Mouse (Mus musculus) cerebellum, adult 18-20 months (tissue): ENCODE results near the gene Alkbh7.

ENCODE experiments used
- DNase-seq, 2 experiments: peaks; one replicate each; pipeline ENCODE4 v3.0.0; 2021

The Alkbh7 gene

DNA sequence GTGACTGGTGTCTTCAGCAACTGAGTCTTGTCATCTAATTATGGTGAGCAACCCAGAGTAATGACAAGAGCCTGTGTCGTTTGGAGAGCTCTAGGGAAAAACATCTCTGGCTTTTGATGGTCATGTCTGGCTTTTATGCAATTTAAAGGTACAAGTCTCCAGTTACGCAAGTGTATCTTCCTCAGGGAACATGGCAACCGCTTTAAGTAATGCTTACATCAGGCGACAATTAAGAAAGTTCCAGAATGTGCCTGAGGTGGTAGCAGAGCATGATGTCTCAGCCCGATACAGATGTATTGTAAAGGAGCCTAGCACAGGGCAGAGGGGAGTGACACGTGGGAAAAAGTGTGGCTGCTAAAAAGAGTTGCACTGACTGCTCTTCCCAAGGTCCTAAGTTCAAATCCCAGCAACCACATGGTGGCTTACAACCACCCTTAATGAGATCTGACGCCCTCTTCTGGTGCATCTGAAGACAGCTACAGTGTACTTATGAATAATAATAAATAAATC, 8.2 kb upstream of the Alkbh7 start:
- no peak for DNase-seq

DNA sequence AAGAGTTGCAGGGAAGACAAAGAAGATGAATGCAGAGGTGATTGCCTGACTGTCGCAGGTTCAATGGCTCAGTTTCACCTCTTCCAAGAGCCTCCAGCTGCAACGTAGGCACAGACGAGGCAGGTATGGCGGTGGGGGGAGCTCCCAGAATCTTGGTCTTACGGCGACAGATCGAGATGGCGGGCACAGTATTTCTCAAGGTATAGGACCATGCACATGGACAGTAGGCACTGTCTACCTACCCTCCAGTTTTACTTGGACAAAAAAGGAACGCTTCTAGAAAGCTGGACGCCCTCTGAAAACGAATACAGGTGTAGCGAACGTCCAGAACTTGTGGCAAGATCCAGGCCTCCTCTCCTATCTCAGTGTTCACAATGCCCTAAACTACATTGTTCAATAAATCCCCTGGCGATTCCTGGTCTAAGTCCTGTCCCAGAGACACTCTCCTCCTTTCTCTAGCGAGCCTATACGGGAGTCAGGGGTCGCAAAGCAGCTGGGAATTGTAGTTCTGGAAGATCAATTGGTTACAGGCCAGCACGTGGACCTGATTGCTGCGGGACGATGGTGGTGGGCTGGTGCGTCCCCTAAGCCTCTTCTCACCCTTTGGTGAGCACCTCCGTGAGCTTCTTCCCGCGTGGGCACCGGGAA, 7.5 kb upstream of the Alkbh7 start:
- peak in 1 of 2 experiments; percentile 87 for DNase-seq

DNA sequence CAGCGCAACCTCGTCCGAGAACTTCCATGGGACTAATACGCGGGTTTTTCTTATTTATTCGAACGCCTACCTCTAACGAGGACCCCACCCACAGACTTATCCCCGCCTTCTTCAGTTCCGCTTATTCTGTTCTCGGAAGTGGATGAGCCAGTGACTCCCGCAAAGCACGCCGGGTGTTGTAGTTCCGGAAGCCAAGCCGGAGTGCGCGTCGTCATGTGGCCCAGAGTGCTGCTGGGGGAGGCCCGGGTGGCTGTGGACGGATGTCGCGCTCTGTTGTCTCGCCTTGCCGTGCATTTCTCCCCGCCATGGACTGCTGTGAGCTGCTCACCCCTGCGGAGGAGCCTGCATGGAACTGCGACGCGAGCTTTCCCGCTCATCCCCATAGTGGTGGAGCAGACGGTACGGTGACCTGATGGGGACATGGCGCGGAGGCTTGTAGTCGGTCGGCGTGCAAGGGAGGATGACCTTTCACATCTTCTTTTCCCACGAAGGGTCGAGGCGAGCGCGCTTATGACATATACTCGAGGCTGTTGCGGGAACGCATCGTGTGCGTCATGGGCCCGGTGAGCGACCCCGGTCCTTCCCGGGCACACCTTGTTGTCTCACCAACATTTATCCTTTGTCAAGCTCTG, 6.9 kb upstream of the Alkbh7 start, which contains the start of gene Clpp:
Gene Clpp (plus strand): TSS at position 191 of the 632 bp plus-strand sequence.
- DNase-seq, result peak; percentile 94 to 99

DNA sequence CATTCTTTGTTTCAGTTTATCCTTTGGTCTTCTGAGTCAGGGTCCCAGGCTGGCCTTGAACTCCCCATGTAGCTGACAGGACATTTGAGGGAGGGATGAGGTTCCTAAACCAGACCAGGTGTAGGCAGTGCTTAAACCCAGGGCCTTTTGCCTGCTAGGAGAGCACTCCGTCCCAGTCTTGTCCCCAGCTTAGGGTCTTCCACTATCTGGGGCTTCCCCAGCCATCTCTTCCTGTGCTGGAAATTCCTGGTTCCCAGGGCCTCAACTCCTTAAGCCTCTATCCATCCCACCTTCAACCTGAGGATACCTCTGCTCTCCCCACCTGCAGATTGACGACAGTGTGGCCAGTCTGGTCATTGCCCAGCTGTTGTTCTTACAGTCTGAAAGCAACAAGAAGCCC, 6.2 kb upstream of the Alkbh7 start:
- DNase-seq, result no peak

DNA sequence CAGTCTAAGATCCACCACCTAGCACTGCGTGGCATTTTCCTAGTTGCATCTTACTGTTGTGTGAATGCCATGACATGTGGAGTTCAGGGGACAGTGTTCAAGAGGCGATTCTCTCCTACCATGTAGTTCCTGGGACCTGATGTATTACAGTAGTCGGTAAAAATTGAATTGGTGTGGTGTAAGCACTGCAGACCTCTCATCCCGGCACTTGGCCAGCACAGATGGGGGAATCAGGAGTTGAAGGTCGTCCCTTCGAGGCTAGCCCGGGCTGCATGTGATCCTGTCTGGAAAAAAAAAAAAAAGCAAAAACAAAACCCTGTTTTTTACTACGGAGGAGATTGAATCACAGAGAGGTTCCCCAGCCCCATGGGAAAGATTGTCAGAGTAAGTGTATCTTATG, 2.1 kb upstream of the Alkbh7 start:
- DNase-seq, result no peak

DNA sequence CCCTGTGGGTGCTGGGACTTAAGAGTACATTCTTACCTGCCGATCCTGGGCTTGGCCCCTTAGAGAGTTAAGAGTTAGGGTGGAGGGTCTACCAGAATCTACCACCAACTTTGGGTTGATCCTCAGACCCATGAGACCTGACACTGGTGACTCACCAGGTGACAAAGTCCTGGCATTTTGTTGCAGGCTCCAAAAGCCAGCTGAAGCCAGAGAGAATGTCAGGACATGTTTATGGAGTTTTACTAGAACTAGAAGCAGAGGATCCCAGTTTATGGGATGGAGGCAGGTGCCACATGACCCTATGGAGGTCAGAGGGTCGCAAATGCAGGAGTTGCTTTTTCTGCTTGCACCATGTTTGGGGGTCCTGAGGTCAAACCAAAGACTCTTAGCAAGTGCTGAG, 633 bp upstream of the Alkbh7 start:
- no peak for DNase-seq

DNA sequence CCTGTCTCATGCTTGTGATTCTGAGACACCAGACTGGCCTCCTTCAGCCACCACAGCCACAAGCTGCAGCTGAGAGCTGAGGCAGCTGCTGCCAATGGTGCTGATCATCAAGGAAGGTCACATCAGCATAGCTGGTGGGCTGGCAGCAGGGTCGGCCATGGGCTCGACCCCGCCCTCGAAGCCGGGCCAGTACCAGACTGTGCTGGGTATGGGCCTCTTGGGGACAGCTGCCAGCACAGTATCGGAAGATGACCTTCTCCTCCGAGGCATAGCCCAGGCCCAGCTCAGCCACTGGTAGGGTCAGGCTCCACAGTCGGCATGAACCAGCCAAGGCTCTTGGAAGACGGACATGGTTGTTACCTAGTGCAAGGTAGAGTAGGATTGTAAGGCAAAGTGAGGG, 2.3 kb downstream of the Alkbh7 start:
- DNase-seq, result no peak

DNA sequence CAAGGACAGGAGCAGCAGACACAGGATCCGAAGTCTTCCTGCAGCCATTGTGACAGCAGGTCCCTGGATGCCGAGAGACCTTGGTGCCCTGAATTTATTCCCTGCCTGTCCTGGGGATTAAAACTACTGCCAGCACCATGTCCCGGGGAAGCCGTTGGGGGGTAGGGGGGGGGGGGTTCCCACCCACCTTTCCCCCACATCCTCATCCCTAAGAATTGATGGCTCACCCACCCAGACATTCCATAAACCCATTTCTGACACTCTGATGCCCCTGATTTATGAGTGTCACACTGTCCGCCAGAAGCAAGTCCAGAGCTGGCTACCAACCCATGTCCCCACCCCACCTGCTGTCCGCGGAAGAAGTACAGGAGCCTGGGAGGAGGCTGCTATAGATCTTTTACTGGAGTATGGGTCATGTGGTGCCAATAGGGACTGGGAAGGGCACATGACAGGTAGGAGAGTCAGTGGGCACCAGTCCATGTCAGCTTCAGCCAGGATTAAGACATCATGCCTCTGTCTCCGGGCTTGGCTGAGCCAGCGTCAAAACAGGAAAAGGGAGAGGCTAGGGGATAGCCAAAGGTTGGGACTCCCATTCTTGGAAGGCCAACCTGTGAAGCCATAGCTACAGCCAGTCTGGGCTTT, 3.0 kb downstream of the Alkbh7 start, which contains the start of gene Pspn:
Gene Pspn (minus strand): TSS at position 51 of the 642 bp plus-strand sequence.
- DNase-seq, result no peak

DNA sequence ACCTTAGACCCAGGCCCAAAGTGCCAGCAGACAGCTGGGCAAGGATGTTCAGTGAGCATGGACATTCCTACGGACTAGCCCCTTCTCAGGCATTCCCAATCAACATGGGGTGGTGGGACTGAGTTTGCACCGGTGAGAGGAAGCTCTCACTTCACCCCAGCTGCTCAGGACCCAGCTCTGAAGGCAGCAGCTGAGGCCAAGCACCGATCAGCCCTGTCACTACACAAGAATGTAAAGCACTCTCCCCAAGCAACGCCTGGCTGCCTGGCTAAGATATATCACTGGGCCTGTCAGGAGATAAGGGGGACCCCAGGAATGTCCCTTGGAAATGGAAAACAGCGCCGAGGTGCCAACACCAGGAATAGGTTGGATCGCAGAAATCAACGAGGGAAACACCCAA, 4.1 kb downstream of the Alkbh7 start:
- no peak for DNase-seq

DNA sequence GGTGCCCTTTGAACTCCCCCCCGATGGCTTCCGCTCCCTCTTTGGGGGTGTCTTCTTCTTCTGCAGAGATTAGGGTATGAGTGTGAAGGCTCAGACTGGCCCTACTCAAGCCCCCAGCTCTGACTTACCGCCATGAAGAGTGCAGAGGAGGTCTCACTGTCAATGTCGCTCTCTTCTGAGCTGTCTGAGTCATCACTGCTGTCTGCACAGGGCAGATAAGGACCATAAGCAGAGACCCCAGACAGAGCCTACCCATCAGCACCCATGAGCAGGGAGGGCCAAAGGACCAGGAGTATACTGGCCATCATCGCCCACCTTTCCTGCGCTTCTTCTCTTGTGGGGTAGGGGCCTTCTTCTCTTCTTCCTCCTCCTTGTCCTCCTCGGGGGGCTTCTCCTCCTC, 6.9 kb downstream of the Alkbh7 start:
- DNase-seq, result no peak

DNA sequence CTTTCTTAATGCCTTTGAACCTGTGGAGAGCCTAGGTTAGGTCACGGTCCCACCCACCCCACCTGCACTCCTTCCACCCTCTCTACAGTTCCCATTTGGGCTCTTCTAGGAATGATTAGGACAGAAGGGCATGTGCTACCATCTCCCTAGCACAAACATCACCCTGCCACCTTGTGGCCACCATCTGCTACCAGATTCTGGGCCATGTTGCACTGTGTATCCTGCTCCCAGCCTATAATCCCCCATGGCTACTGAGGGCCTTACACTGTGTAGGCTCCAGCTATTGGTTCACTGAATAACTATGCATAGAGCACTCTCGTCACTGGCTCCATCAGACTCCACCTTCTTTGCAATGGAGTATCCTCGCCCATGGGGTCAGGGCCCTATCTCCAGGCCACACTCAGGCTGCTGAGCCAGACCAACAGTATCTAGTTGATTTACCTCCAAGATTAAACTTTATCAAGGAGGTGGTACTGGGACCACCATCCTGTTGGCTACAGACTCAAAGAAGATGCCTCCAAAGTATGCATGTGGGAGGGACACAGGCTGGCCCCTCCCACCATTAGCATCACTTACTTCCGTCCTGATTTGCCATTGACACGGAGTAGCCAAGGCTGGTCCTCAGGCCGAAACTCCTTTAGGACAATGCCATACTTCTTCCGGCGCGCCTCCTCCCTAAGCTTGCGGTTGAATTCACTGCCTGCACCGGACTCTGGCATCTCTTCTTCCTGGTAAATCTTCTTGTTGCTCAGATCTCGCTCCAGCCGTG, 10.2 kb downstream of the Alkbh7 start:
- DNase-seq, result no peak

DNA sequence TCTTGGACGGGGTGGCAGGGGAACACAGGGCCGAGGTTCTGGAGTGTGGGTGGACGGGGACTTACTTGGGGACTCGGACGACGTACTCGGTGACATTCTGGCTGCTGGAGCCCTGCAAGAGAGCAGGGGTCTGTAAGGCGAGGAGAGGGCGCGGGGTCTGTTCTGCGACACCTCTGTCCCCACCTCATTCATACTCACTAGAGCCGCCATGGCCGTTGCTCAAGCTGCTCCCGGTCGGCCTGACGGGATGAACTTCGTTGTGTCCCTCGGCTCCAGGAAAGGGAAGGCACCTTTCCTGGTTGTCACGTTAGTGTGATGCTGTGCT, 13.7 kb downstream of the Alkbh7 start:
- DNase-seq, result no peak

DNA sequence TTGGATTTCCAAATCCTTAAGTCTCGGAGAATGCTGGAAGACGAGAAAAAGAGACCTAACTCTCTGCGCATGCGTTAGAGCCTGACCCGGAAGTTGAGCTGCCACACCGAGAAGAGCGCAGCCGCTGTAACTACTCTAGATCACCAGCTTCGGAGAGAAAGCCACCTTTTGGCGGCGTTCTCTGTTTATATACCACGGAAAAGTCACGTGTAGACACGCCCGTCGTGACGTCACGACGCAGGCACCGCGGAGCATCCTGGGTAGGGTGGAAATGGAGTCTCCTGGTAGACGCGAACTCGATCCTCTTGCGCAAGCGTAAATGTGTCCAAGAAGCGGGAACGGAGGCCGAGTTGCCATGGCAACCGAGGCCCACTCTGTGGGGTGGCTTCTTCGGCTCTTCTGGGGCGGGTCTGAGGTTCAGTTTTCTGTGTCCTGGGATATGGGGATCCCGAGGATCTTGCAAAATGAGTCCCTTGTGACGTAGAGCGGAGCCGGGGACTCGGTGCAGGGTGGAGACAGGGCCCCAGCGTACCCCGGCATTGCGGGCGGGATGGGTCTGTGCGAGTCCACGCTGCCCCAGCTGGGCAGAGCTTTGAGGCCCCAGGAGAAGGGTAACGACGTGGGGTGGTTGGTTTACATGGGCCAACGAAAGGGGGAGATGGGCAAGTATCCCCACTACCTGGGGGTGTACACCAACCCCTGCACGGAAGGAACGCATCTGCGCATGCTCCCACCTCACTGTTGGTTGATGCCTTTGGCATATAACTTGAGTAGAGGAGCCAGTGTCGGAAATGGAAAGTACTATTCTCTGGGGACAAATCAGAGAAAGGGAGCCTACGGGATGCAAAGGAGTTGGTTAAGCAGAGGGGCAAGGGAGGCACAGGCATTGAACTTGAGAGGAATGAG, 14.3 kb downstream of the Alkbh7 start, which contains the start of the genes Gtf2f1 and Gm17949:
Gene Gtf2f1 (minus strand): TSS at position 53 of the 906 bp plus-strand sequence.
Gene Gm17949 (plus strand): TSS at position 234 of the 906 bp plus-strand sequence.
- DNase-seq, result peak; percentile 92

DNA sequence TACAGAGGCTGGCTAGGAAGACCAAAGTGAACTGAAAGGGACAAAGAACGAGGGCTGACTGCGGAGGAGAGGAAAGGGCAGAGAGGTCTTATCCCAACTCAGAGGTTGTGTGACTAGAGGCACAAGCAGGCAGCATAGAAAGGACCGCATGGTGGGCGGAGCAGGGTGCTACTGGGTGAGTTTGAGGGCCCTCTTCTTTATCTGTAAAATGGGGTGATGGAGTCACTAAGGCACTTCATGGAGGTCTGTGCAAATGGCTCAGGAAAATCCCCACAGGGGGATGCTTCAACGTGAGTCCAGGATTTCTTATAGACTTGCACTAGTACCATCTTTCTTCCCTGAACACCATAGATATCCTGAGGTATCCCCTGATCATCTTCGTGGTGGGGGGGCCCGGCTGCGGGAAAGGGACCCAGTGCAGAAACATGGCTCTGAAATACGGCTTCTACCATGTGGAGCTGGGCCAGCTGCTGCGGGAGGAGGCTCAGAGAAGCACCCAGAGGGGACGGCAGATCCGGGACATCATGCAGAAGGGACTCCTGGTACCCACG, 15.2 kb downstream of the Alkbh7 start:
- peak in 1 of 2 experiments; percentile 26 for DNase-seq

DNA sequence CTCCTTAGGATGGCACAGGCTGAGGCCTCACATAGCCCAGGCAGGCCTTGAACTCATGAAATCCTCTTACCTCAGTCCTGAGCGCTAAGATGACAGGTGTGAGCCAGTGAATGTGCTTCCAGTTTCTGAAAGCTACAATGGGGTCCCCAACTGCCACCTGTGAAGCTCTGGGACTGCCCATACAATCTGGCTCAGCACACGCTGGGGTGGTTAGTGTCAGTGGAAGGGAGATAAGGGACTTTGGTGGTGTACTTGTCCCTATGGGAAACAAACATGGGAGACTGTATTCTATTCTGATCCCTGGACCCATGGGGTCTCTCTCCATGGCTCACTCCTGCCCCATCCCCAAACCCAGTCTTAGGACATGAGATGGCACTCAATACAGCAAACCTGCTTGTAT, 22.6 kb downstream of the Alkbh7 start:
- DNase-seq, result no peak

DNA sequence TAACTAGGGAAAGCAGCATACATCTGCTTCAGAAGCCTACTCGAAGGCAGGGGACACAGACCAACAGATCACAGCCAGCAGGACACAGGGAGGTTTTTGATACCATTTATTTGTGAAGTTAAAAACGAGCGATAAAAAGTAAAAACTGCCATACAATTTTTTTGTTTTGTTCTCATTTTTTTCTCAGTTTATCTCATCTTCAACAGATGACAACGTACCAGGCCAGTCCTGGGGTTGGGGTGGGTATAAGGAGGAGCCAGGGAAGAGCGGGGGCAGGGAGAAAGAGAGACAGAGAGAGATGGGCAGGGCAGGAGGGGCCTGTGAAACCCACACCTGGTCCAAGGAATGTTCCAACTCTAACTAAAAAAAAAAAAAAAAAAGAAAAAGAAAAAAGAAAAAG, 23.8 kb downstream of the Alkbh7 start:
- DNase-seq, result no peak

DNA sequence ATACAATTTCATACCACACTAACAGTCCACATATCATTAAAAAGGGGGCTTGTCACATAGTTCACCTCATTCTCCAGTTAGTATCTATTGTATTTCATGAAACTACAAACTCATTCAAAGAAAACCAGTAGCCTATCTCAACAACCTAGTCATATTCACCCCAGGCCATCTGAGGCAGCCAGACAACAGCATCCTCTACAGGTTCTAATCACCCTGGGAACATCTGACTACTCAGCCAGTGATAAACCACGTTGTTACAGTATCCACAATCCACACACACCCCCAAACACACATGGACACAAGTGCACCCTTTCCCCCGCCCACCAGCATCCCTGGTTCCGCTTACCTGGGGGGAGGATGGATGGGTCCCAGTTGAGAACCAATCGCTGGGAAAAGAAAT, 30.3 kb downstream of the Alkbh7 start:
- DNase-seq, result no peak

DNA sequence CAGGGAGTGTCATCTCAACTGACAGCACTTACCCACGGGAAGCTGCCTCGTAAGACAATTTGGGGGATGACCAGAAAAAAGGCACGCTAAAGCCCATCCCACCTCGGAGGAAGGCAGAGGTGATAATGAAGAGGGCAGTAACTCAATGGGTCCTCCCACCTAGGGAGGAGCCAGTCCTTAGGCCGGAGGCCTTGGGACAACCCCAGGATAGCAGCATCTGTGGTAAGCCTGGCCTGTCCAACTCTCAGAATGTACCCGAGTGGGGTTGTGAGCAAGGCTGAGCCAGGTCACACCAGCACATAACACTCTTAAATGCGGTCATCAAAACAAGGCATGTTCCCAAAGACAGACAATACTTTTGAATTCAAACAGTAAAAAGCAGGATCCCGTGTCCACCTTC, 32.6 kb downstream of the Alkbh7 start:
- DNase-seq, result no peak

DNA sequence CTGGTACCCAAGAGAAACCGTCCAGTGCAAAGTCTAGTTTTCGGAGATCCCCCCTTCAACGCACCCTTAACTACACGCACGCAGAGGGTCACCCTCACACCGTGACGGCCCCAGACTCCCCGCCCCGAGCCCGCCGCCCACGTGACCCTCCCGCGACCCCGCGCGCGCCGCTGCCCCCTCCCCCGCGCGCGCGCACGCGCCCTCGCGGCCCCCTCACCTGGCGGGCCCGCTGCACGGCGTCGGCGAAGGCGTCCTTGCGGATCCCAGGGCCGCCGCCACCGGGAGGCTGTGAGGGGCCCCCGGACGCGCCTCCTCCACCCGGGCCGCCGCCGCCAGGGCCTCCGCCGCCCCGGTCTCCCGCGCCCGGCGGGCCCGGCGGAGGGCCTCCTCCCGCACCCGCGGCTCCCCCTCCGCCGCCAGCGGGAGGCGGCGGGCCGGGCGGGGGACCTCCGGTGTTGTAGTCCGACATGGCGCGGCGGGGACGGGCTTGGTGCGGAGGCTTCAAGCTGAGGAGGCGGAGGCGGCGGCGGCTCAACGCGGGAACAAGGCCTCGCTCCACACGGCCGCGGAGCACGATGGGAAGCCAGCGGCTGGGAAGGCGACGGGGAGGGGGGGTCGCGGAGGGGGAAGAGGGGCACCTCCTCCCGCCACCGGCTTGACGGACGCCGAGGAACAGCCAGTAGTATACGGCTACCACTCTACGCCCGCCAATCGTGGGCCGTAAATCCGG, 34.0 kb downstream of the Alkbh7 start, which contains the start of gene Khsrp:
Gene Khsrp (minus strand): TSS at position 592 of the 730 bp plus-strand sequence.
- no peak for DNase-seq

DNA sequence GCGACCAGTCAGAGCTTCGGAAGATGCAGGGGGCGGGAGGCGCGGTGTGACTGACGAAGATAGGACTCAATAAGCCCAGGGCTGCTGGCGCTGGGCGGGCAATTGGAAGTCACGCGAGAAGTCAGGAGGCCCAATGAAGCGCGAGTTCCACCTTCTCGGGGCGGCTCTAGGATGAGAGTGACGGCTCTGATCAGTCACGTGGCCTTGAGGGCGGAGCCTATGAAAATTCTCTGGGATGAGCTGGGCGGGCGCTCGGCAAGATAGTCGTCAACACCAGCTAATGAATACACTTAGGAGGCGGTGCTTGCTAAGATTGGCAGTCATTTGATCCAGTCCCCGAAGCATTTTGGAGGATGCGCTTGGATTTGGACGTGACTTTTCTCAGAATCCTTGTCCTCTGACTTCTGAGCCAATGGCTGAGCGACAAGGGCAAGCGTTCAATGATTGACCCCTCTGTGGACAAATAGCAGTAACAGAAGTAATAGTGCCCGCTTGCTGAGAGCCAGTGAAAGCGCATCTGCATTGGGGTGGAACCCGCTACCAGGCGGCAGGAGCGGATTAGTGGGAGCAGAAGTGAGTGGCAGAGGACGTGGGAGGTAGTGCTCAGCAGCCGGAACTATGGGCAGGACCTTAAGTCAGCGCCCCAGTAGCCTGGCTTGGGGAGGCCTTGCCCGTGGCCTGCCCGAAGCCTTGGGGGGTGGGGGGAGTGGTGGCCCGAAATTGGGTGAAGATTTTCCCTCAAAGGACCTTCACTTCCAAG, 34.7 kb downstream of the Alkbh7 start:
- peak; percentile 98 to 100 for DNase-seq
